Mouse (Mus musculus) left cerebral cortex, postnatal 4 days (tissue): ENCODE measurements around the gene Eif3g. TPM values are rescaled to one million over a fixed set of nuclear protein-coding genes. Genes with fewer than 3 reads are reported as not detected.

Source experiments
- DNase-seq: peaks from one replicate; pipeline ENCODE4 v3.0.0-alpha.2; 2022
- intact Hi-C: fragments of 180-260 bp; cut with DNase I; formaldehyde crosslinking; loops from one replicate; pipeline ENCODE4 v1.15.1; 2025
- total RNA-seq, 2 experiments: library from RNA; stranded (reverse); gene quantifications; 2 replicates each; pipeline ENCODE4 v1.2.3; 2021

The Eif3g gene
- total RNA-seq, 2 experiments from 2014 or later, result 144 to 147 TPM

DNA sequence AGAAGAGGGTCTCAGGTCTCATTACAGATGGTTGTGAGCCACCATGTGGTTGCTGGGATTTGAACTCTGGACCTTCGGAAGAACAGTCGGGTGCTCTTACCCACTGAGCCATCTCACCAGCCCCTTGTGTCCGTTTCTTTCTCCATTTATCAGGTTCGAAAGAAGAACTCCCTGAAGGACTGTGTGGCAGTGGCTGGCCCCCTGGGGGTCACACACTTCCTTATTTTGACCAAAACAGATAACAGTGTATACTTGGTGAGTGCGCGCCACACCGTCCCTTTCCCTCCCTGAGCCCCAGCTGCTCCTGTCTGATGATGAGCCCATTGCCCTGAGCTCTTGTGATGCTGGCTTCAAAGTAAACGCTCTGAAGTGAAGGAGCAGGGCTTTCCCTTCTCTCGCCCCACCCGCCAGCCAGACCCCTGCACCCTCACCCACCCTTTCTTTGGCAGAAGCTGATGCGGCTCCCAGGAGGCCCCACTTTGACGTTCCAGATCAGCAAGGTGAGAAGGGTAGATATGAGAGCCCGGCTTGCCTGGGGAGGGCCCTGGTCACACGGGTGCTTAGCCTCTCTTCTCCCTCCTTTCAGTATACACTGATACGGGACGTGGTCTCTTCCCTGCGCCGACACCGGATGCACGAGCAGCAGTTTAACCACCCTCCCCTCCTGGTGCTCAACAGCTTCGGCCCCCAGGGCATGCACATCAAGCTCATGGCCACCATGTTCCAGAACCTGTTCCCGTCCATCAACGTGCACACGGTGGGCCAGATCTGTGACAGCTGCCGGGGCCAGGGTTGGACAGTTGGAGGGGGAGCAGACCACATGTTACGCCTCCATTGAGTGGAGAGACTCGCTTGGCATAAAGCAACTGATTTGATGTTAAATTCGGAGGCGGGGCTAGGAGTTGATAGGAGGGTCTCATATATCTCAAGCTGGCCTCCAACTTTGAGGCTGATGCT is 9.0 kb downstream of the Eif3g start:
- no peak for DNase-seq
- intact Hi-C loops, result no loop called here

DNA sequence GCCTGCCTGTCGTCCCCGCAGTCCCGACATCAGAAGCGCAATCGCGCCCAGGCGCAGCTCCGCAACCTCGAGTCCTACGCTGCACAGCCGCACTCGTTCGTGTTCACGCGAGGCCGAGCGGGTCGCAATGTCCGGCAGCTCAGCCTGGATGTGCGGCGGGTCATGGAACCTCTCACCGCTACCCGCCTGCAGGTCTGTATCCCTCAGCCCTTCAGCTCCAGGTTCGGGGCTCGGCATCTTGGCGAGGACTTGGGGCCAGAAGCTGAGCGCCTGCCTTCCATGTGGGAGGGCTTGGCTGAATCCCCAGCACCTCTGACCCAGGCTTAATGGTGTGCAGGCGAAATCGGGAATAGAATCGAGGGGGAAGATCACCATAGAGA is 10.0 kb downstream of the Eif3g start:
- DNase-seq, result peak; percentile 38
- intact Hi-C loops, result no loop called here

GRCm38 (mm10) chr9:20887704-20888385 is 10.6 kb downstream of the Eif3g start, which contains the start of gene Ppan:
Gene Ppan (plus strand): TSS chr9:20888175.
- intact Hi-C loops, result no loop called here
- DNase-seq, result peak; percentile 96

GRCm38 (mm10) chr9:20887191-20887590 is 11.2 kb downstream of the Eif3g start:
- intact Hi-C loops, result no loop called here
- no peak for DNase-seq

- no peak for DNase-seq
- intact Hi-C loops, result no loop called here
Observed at GRCm38 (mm10) chr9:20886563-20886962, 11.9 kb downstream of the Eif3g start.

DNA sequence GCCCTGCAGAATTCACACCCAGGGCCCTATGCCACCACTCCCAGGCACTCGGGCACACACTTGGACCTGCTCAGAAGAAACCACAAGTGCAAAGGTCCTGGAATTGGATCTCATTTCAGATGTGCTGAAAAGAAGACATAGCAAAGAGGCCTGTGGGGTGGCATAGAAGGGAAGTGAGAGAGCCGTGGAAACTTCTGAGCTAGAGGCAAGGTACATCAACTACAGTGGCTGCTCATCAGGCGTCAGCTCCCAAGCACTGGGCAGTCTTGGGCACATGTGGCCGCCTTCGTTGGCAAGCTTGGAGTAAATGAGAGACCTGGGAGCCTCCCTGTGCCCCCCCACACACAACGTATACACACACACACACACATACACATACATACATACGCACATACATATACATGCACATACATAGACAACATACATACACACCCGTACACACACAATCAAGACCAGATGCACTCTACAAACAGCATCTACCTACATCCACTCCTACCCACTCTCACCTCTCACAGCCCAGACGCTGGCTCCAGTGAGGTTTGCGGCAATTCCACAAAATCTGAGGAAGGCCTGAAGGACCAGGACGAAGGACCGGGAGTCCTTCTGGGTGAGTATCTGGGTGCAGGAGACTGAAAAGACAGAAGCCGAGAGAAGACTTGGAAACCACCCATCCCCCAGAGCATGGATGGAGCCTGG is 19.2 kb downstream of the Eif3g start, which contains the start of gene Angptl6:
Gene Angptl6 (minus strand): TSS at position 631 of the 696 bp plus-strand sequence.
- intact Hi-C loops, result no loop called here
- DNase-seq, result no peak

GRCm38 (mm10) chr9:20878710-20879065 is 19.7 kb downstream of the Eif3g start:
- intact Hi-C loops, result no loop called here
- peak; percentile 41 for DNase-seq

- DNase-seq, result peak; percentile 100
- intact Hi-C loops, result no loop called here
Observed at GRCm38 (mm10) chr9:20878041-20878709, 20.2 kb downstream of the Eif3g start.

- intact Hi-C loops, result no loop called here
- no peak for DNase-seq
Observed at GRCm38 (mm10) chr9:20877118-20878040, 21.0 kb downstream of the Eif3g start.

GRCm38 (mm10) chr9:20876318-20877117 is 21.9 kb downstream of the Eif3g start:
- intact Hi-C loops, result no loop called here
- no peak for DNase-seq

- no peak for DNase-seq
- intact Hi-C loops, result no loop called here
Observed at GRCm38 (mm10) chr9:20875021-20875790, 23.2 kb downstream of the Eif3g start.

GRCm38 (mm10) chr9:20873521-20873920 is 24.9 kb downstream of the Eif3g start:
- DNase-seq, result no peak
- intact Hi-C loops, result no loop called here

GRCm38 (mm10) chr9:20872991-20873390 is 25.4 kb downstream of the Eif3g start:
- intact Hi-C loops, result no loop called here
- no peak for DNase-seq

- intact Hi-C loops, result no loop called here
- no peak for DNase-seq
Observed at GRCm38 (mm10) chr9:20870211-20871173, 27.9 kb downstream of the Eif3g start.

- intact Hi-C loops, result no loop called here
- no peak for DNase-seq
Observed at GRCm38 (mm10) chr9:20869246-20869645, 29.2 kb downstream of the Eif3g start.

DNA sequence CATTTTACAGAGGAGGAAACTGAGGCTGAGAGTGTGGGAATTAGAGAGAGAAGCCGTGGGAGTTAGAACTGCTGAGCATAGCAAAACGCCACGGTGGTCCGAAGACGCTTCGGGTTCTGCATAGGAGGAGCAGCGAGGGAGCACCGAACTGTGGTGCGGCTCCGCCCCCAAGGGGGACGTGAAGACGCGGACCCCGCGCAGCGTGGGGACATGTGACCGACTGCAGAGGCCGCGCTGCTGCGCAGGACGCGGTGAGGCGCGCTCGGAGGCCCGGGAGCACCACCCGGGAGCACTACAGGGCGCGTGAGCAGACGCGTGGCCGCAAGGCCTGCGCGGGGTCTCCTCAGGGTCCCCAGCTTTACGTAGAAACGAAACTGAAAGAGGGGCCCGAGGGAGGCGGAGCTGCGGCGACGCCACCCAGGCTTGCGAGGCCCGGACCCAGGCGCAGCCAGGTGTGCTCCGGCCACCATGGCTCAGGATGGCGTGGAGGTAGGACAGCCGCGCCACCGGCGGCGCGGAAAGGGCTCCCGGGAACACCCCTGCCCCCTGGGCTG is 29.9 kb downstream of the Eif3g start, which contains the start of gene A230050P20Rik:
Gene A230050P20Rik (plus strand): TSS at position 195 of the 554 bp plus-strand sequence.
- peak; percentile 32 for DNase-seq
- intact Hi-C loops, result no loop called here
